Mouse (Mus musculus) splenic B cell, adult 2 months (primary cell): ENCODE results near the gene Rgs7.

Experiments
- DNase-seq: peaks from one replicate; pipeline ENCODE4 v3.0.0-alpha.2; 2011; ENCODE audit warnings: low read depth, low spot score
- H3K27me3 ChIP-seq: 2 replicates; pipeline ENCODE4 v1.6.1; 2012; ENCODE audit warnings: mild to moderate bottlenecking, low read length, moderate library complexity, mixed read lengths; ENCODE audit not compliant: control insufficient read depth, poor library complexity, insufficient read depth, severe bottlenecking
- H3K36me3 ChIP-seq: 2 replicates; pipeline ENCODE4 v1.6.1; 2012; ENCODE audit warnings: mild to moderate bottlenecking, low read length, moderate library complexity, mixed read lengths; ENCODE audit not compliant: control insufficient read depth, poor library complexity, insufficient read depth, severe bottlenecking

The Rgs7 gene

GRCm38 (mm10) chr1:175106315-175106714, 386.0 kb downstream of the Rgs7 start:
- H3K36me3 ChIP-seq = no peaks in the 10 kb centered on the region
- H3K27me3 ChIP-seq = no peaks in the 10 kb centered on the region
- DNase-seq = no peak

DNA sequence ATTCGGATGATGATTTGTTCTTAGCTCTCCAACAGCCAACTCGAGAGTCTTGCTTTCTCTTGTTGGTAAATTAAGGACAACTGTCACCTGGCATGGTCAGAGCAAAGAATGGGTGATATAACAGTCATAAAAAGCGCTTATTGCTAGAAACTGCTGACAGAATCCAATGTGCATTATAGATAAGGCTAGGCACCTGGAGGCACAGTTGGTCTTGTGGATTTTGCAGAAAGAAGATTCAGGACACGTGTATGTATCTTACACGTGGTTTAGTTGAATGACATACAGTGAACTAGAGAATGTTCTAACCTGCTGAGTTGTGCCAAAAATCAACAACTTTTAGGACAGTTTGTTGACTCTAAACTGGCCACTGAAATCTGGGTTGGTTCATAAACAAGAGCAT, 386.9 kb downstream of the Rgs7 start:
- no peak for DNase-seq
- H3K27me3 ChIP-seq = no peaks in the 10 kb centered on the region
- H3K36me3 ChIP-seq = no peaks in the 10 kb centered on the region

GRCm38 (mm10) chr1:175097014-175097413, 395.3 kb downstream of the Rgs7 start:
- no peak for DNase-seq
- Histone ChIP-seq H3K27me3 (no peaks in the 10 kb centered on the region), H3K36me3 (no peaks in the 10 kb centered on the region)

GRCm38 (mm10) chr1:175082104-175082503, 410.2 kb downstream of the Rgs7 start:
- no peak for DNase-seq
- no peaks in the 10 kb centered on the region for H3K36me3 ChIP-seq

DNA sequence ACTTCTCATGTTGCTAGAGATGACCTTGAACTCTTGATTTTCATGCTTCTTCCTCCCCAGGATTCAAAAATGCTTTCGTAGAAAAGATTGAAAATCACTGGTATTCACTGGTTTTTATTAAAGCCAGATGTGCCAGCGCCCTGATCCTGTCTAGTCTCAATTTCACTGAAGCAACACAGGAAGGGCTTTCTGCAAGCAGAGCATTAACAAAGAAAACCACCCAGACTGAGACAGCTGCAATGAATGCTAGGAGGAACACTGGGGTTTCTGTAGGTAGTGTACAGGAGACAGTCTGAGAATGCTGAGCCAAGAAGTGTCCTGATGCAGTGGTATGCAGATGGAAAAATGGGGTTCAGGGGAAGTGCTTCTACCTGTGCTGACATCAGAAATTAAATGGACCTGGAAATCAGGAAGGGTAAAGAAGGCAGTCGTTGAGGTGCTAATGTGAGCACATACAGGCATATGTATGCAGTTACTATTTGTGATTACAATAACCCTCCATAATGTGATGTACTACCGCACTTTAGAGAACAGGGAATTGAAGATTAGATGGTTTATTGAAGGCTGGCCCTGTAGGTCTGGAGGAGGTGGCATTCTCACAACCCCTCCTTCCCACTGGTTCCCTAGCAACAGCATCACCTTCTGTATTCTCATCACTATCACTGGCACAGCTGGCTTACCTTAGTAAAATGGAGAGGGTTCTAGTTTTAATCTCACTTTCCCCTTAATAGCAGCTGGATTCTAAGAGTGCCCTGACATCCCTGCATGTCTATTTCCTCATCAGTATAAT, 412.3 kb downstream of the Rgs7 start:
- Histone ChIP-seq H3K36me3 (no peaks in the 10 kb centered on the region), H3K27me3 (no peaks in the 10 kb centered on the region)
- no peak for DNase-seq

More at GRCm38 (mm10) chr1:175082104-175082503, 410.2 kb downstream of the Rgs7 start:
- H3K27me3 ChIP-seq = no peaks in the 10 kb centered on the region

DNA sequence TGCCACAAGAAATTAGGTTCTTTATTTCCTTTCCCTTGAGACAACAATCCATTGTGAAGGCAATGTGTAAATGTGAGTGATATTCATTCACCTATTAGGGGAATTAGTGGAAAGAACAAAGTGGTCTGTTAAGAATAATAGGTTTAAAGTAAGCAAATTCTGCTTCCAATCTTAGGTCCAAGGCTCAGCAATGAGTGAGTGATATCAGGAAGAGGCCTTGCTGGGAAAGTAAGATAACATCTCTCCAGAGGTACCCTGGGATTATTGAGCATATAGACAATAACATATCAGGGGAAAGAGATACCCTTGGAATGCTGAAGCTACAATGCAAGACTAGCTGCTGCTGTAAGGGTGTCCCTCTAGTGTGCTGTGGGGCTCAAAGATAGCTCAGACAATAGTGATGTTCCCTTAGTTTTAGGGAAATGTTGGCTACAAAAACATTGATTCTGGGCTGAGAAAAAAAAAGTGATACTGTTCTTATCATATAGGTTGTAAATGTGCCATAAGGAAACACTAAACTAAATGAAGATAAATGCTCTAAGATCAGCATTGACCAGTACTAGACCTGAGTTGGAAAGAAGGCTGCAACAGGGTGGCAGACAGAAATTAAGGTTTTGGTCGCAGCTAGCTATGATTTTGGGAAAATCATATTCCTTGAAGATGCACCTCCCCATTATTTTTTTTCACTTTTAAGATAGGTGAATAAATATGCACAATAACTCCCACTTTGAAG, 418.6 kb downstream of the Rgs7 start:
- H3K27me3 ChIP-seq = no peaks in the 10 kb centered on the region
- H3K36me3 ChIP-seq = no peaks in the 10 kb centered on the region
- no peak for DNase-seq

GRCm38 (mm10) chr1:175069758-175070290, 422.5 kb downstream of the Rgs7 start:
- DNase-seq = no peak
- Histone ChIP-seq H3K27me3 (no peaks in the 10 kb centered on the region), H3K36me3 (no peaks in the 10 kb centered on the region)

- Histone ChIP-seq H3K36me3 (no peaks in the 10 kb centered on the region), H3K27me3 (no peaks in the 10 kb centered on the region)
- DNase-seq = no peak
Measured at GRCm38 (mm10) chr1:175049121-175049520, 443.2 kb downstream of the Rgs7 start.

- no peak for DNase-seq
- Histone ChIP-seq H3K27me3 (no peaks in the 10 kb centered on the region), H3K36me3 (no peaks in the 10 kb centered on the region)
Measured at GRCm38 (mm10) chr1:175041167-175041817, 451.0 kb downstream of the Rgs7 start.

DNA sequence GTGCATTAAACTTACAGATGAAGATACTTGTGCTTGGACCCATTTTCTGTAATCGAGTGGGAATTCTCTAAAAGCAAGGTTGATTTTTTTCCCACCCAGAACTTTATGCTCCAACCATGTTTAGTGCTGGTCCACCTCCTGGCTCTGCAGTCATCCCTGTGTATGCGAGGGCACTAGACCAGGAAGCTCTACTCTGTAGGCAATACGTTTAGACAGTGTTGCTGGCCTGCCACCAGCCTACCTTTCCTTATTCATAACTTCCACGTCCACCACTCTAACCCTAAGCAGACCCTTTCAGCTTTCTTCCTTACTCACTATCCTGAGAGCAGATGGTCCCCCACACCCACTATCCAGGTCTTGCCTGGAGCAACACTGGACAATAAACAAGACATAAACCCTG, 452.3 kb downstream of the Rgs7 start:
- Histone ChIP-seq H3K27me3 (no peaks in the 10 kb centered on the region), H3K36me3 (no peaks in the 10 kb centered on the region)
- no peak for DNase-seq

DNA sequence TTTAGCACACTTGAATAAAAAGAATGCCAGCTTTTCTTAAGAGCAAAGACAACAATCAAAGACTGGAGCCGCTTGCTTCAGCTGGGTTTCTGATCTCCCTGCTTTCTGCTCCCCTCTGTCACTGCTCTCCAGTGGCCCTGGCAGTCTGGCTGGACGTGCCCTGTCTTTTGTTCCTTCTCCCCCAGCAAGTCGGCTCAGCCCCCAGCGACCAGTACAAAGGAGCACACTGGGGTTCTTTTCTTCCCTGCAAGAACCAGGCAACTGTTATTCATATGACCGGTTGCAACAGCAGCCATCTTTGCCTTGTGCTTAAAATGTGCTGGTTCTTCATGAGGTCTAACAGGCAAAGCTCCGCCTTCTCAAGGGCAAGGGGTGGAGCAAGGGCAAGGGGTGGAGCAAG, 452.7 kb downstream of the Rgs7 start:
- no peaks in the 10 kb centered on the region for H3K27me3 ChIP-seq
- no peak for DNase-seq
- H3K36me3 ChIP-seq = no peaks in the 10 kb centered on the region

DNA sequence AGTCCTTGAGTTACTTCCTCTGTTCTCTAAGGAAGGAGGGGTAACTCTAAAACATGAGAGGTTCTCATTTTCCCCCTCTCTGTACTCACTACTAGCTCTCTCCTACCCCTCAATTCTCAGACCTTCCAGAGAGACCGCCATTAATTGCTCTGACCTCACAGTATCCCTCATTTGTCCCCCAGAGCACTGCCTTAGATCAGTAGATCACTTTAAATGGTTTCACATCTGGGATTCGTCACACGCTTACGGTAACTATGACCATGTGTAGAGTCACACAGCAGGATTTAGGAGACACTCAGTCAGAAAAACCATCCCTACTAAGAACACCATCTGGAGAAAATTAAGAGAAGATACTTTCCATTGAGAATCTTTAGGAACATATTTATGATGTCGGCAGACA, 456.8 kb downstream of the Rgs7 start:
- Histone ChIP-seq H3K27me3 (no peaks in the 10 kb centered on the region; the same call in 1 of the 2 replicates), H3K36me3 (no peaks in the 10 kb centered on the region)
- no peak for DNase-seq

DNA sequence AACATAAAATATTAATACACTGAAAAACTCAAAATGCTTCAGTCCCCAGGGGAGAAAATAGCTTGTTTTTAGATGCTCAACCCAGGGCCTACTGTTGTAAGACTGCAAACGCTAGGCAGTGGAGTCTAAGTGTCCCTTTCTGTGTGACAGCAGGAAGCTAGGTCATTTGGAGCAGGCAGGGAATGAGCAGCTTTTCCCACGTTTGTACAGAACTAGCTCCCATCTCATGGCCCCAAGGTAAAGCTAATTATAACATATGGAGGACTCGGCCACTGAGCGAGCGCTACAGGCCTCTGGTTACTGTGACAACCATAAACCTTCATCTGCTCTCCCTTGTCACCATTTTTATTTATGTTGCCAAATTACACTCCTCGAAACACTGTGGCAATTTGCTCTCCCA, 460.3 kb downstream of the Rgs7 start:
- Histone ChIP-seq H3K27me3 (no peaks in the 10 kb centered on the region; the same call in 1 of the 2 replicates), H3K36me3 (no peaks in the 10 kb centered on the region)
- DNase-seq = no peak

- H3K36me3 ChIP-seq = no peaks in the 10 kb centered on the region
- no peak for DNase-seq
- H3K27me3 ChIP-seq = no peaks in the 10 kb centered on the region; the same call in 1 of the 2 replicates
Measured at GRCm38 (mm10) chr1:175028716-175029204, 463.5 kb downstream of the Rgs7 start.
